Mouse (Mus musculus) erythroblast, embryonic 14.5 days (primary cell): ENCODE measurements at regions not wholly inside any gene's neighbourhood (a gene's known extent, or its start where the extent isn't known, plus 50 kb on each side); places are given as distances from the start of the nearest gene placed in this dataset.

Source experiments
- GATA1 ChIP-seq: IDR thresholded peaks from 2 replicates; pipeline ENCODE4 v1.6.1; 2012; ENCODE audit warnings: low read length, inconsistent platforms, mixed read lengths
- TAL1 ChIP-seq: IDR thresholded peaks from 3 replicates; pipeline ENCODE4 v1.6.1; 2012; ENCODE audit warnings: low read length, inconsistent platforms, mixed read lengths

- no peak for TF ChIP-seq GATA1
- no peak for TF ChIP-seq TAL1
Measured at GRCm38 (mm10) chr15:62122265-62123023, 1199.6 kb upstream of the A1bg start.
